Mouse (Mus musculus) forebrain, embryonic 11.5 days (tissue): Measurements from ENCODE around the gene Osbpl10. TPM values are rescaled to one million over a fixed set of nuclear protein-coding genes. Genes with fewer than 3 reads are reported as not detected.
A peak's percentile ranks its signal among the peaks of the same experiment; 100 is the strongest.

ENCODE experiments used
- ATAC-seq: fragments of 200-750 bp; cut with Nextera tagmentation; replicated peaks from 2 replicates; pipeline ENCODE4 v1.8.0; 2017; ENCODE audit warnings: moderate TSS enrichment; ENCODE audit not compliant: low FRiP score
- DNase-seq: peaks from one replicate; pipeline ENCODE4 v3.0.0-alpha.2; 2017; ENCODE audit warnings: low spot score
- H3K27ac ChIP-seq: fragments of 300-500 bp; sonication (generic); 2 replicates; pipeline ENCODE4 v1.5.1; 2014; ENCODE audit warnings: low read depth, low read length
- H3K27me3 ChIP-seq: fragments of 300-500 bp; sonication (generic); 2 replicates; pipeline ENCODE4 v1.6.1; 2014; ENCODE audit warnings: mild to moderate bottlenecking, low read length, mixed read lengths; ENCODE audit not compliant: control insufficient read depth, insufficient read depth
- H3K36me3 ChIP-seq: fragments of 300-500 bp; sonication (generic); 2 replicates; pipeline ENCODE4 v1.6.1; 2014; ENCODE audit warnings: mild to moderate bottlenecking, low read length, moderate library complexity, mixed read lengths; ENCODE audit not compliant: control insufficient read depth, insufficient read depth
- H3K4me1 ChIP-seq: fragments of 300-500 bp; sonication (generic); replicated peaks from 2 replicates; pipeline ENCODE4 v1.6.1; 2014; ENCODE audit warnings: low read length, mixed read lengths; ENCODE audit not compliant: control insufficient read depth, insufficient read depth
- H3K4me2 ChIP-seq: fragments of 300-500 bp; sonication (generic); 2 replicates; pipeline ENCODE4 v1.6.1; 2014; ENCODE audit warnings: low read depth, mild to moderate bottlenecking, low read length, moderate library complexity, mixed read lengths; ENCODE audit not compliant: severe bottlenecking
- H3K4me3 ChIP-seq: fragments of 300-500 bp; sonication (generic); 2 replicates; pipeline ENCODE4 v1.5.1; 2014; ENCODE audit warnings: low read depth, low read length
- H3K9ac ChIP-seq: fragments of 300-500 bp; sonication (generic); 2 replicates; pipeline ENCODE4 v1.6.1; 2014; ENCODE audit warnings: low read length
- H3K9me3 ChIP-seq: fragments of 300-500 bp; sonication (generic); 2 replicates; pipeline ENCODE4 v1.6.1; 2016; ENCODE audit warnings: low read length, mixed read lengths; ENCODE audit not compliant: control insufficient read depth
- WGBS: fragments of 180-500 bp; shearing (Covaris S2); extraction: QIAGEN DNeasy Blood & Tissue Kit; methylation state at CpG from one replicate; pipeline ENCODE4 v1.1.7; 2014; 5-methylcytosine and 5-hydroxymethylcytosine counted together
- polyA plus RNA-seq: library from polyadenylated mRNA; unstranded; fragments of >200 nt; fragmentation: Nextera tagmentation; extraction: Ambion mirVana; gene quantifications from 2 replicates; pipeline ENCODE4 v1.2.1, GENCODE M21; 2014

The Osbpl10 gene
- polyA plus RNA-seq, 1 experiment from 2014 or later = 1.0 TPM

GRCm38 (mm10) chr9:115043881-115044770 lies 65.8 kb downstream of the Osbpl10 start:
- Histone ChIP-seq H3K36me3 (no peaks in the 10 kb centered on the region), H3K27me3 (no peaks in the 10 kb centered on the region), H3K4me1 (peaks cover 4% of the 10 kb centered on the region), H3K27ac (no peak overlapping the region), H3K4me2 (no peak overlapping the region), H3K4me3 (no peak overlapping the region), H3K9me3 (no peaks in the 10 kb centered on the region), H3K9ac (no peak overlapping the region)
- ATAC-seq (no peak), DNase-seq (no peak)
- WGBS = 82% methylated on average over 8 of the region's 8 CpGs

- Histone ChIP-seq H3K9ac (no peak overlapping the region), H3K27me3 (no peaks in the 10 kb centered on the region), H3K4me3 (no peak overlapping the region), H3K9me3 (no peaks in the 10 kb centered on the region), H3K4me1 (0 out of 2 replicates have a peak, but pooled peaks cover 3% of the 10 kb centered on the region), H3K27ac (no peak overlapping the region), H3K4me2 (no peak overlapping the region), H3K36me3 (no peaks in the 10 kb centered on the region)
- WGBS = 75% methylated on average over 16 of the region's 16 CpGs
- DNase-seq = no peak
- no peak for ATAC-seq
Observed at GRCm38 (mm10) chr9:115045087-115045800, 66.9 kb downstream of the Osbpl10 start.

- Histone ChIP-seq H3K4me2 (no peak overlapping the region), H3K4me3 (no peak overlapping the region), H3K9me3 (no peaks in the 10 kb centered on the region), H3K27me3 (no peaks in the 10 kb centered on the region), H3K4me1 (0 out of 2 replicates have a peak, but pooled peaks cover 3% of the 10 kb centered on the region), H3K27ac (no peak overlapping the region), H3K36me3 (no peaks in the 10 kb centered on the region), H3K9ac (no peak overlapping the region)
- DNase-seq = no peak
- whole genome bisulfite sequencing = 91% methylated on average over 8 of the region's 8 CpGs
- ATAC-seq = no peak
Observed at GRCm38 (mm10) chr9:115046701-115047100, 68.3 kb downstream of the Osbpl10 start.

GRCm38 (mm10) chr9:115048340-115048739 lies 70.0 kb downstream of the Osbpl10 start:
- Histone ChIP-seq H3K36me3 (no peaks in the 10 kb centered on the region), H3K9ac (no peak overlapping the region), H3K27ac (no peak overlapping the region), H3K9me3 (no peaks in the 10 kb centered on the region), H3K4me2 (no peak overlapping the region), H3K4me1 (0 out of 2 replicates have a peak, but pooled peaks cover 3% of the 10 kb centered on the region), H3K27me3 (no peaks in the 10 kb centered on the region), H3K4me3 (no peak overlapping the region)
- no peak for DNase-seq
- 55% methylated on average over 10 of the region's 10 CpGs for WGBS
- no peak for ATAC-seq

GRCm38 (mm10) chr9:115048861-115049260 lies 70.5 kb downstream of the Osbpl10 start:
- ATAC-seq (peak; percentile 42), DNase-seq (no peak)
- Histone ChIP-seq H3K4me3 (no peak overlapping the region), H3K36me3 (no peaks in the 10 kb centered on the region), H3K9ac (no peak overlapping the region), H3K27me3 (no peaks in the 10 kb centered on the region), H3K4me1 (0 out of 2 replicates have a peak, but pooled peaks cover 3% of the 10 kb centered on the region), H3K27ac (no peak overlapping the region), H3K4me2 (no peak overlapping the region), H3K9me3 (no peaks in the 10 kb centered on the region)
- WGBS = 53% methylated on average over 7 of the region's 7 CpGs

GRCm38 (mm10) chr9:115049981-115050720 lies 71.8 kb downstream of the Osbpl10 start:
- Histone ChIP-seq H3K36me3 (no peaks in the 10 kb centered on the region), H3K4me1 (0 out of 2 replicates have a peak, but pooled peaks cover 5% of the 10 kb centered on the region), H3K27me3 (no peaks in the 10 kb centered on the region), H3K4me2 (no peak overlapping the region), H3K9me3 (no peaks in the 10 kb centered on the region), H3K9ac (no peak overlapping the region), H3K4me3 (no peak overlapping the region), H3K27ac (no peak overlapping the region)
- no peak for ATAC-seq
- WGBS = 88% methylated on average over 13 of the region's 13 CpGs
- no peak for DNase-seq

- WGBS = 77% methylated on average over 3 of the region's 3 CpGs
- Histone ChIP-seq H3K4me1 (0 out of 2 replicates have a peak, but pooled peaks cover 5% of the 10 kb centered on the region), H3K9ac (no peak overlapping the region), H3K4me3 (no peak overlapping the region), H3K36me3 (no peaks in the 10 kb centered on the region), H3K9me3 (no peaks in the 10 kb centered on the region), H3K27ac (no peak overlapping the region), H3K27me3 (no peaks in the 10 kb centered on the region), H3K4me2 (no peak overlapping the region)
- no peak for DNase-seq
- ATAC-seq = no peak
Observed at GRCm38 (mm10) chr9:115051976-115052375, 73.6 kb downstream of the Osbpl10 start.

GRCm38 (mm10) chr9:115053779-115054178 lies 75.4 kb downstream of the Osbpl10 start:
- DNase-seq (no peak), ATAC-seq (no peak)
- H3K4me3 ChIP-seq = no peak overlapping the region
- no peaks in the 10 kb centered on the region for H3K27me3 ChIP-seq
- H3K9me3 ChIP-seq = no peaks in the 10 kb centered on the region
- H3K4me2 ChIP-seq = no peak overlapping the region
- H3K36me3 ChIP-seq = no peaks in the 10 kb centered on the region
- H3K9ac ChIP-seq = no peak overlapping the region
- 94% methylated on average over 14 of the region's 14 CpGs for WGBS
- H3K27ac ChIP-seq = no peak overlapping the region
- H3K4me1 ChIP-seq = 0 out of 2 replicates have a peak, but pooled peaks cover 2% of the 10 kb centered on the region
